Mouse (Mus musculus) midbrain, embryonic 12.5 days (tissue): ENCODE measurements around the gene Kctd14. TPM values are rescaled to one million over a fixed set of nuclear protein-coding genes. Genes with fewer than 3 reads are reported as not detected.
"Not testable (repeated sequence)": the region's sequence is repeated elsewhere in the genome, so short reads cannot be mapped to it uniquely, and the experiment has no call there.

Experiments used
- ATAC-seq: fragments of 200-750 bp; cut with Nextera tagmentation; 2 replicates; pipeline ENCODE4 v1.8.0; 2017; ENCODE audit warnings: low read depth, moderate TSS enrichment, moderate library complexity; ENCODE audit not compliant: low FRiP score
- H3K27ac ChIP-seq: fragments of 300-500 bp; sonication (generic); replicated peaks from 2 replicates; pipeline ENCODE4 v1.5.1; 2016; ENCODE audit warnings: mild to moderate bottlenecking
- H3K27me3 ChIP-seq: fragments of 300-500 bp; sonication (generic); 2 replicates; pipeline ENCODE4 v1.6.1; 2016; ENCODE audit warnings: mild to moderate bottlenecking
- H3K36me3 ChIP-seq: fragments of 300-500 bp; sonication (generic); 2 replicates; pipeline ENCODE4 v1.6.1; 2016
- H3K4me1 ChIP-seq: fragments of 300-500 bp; sonication (generic); 2 replicates; pipeline ENCODE4 v1.6.1; 2016
- H3K4me2 ChIP-seq: fragments of 300-500 bp; sonication (generic); replicated peaks from 2 replicates; pipeline ENCODE4 v1.6.1; 2016; ENCODE audit warnings: mild to moderate bottlenecking, moderate library complexity
- H3K4me3 ChIP-seq: fragments of 300-500 bp; sonication (generic); 2 replicates; pipeline ENCODE4 v1.5.1; 2016; ENCODE audit warnings: mild to moderate bottlenecking
- H3K9ac ChIP-seq: fragments of 300-500 bp; sonication (generic); replicated peaks from 2 replicates; pipeline ENCODE4 v1.6.1; 2016; ENCODE audit warnings: mild to moderate bottlenecking, moderate library complexity
- H3K9me3 ChIP-seq: fragments of 300-500 bp; sonication (generic); 2 replicates; pipeline ENCODE4 v1.6.1; 2016; ENCODE audit warnings: mild to moderate bottlenecking
- whole genome bisulfite sequencing: fragments of 180-500 bp; shearing (Covaris S2); methylation state at CpG from one replicate; pipeline ENCODE4 v1.1.7; 2016; 5-methylcytosine and 5-hydroxymethylcytosine counted together
- polyA plus RNA-seq: library from polyadenylated mRNA; unstranded; fragments of >200 nt; fragmentation: Nextera tagmentation; extraction: Ambion mirVana; gene quantifications from 2 replicates; pipeline ENCODE4 v1.2.1, GENCODE M21; 2016

The Kctd14 gene
- polyA plus RNA-seq, 1 experiment from 2014 or later: 1.4 TPM

GRCm38 (mm10) chr7:97420958-97421651, 30.0 kb upstream of the Kctd14 start:
- 85% methylated on average over 8 of the region's 8 CpGs for WGBS

GRCm38 (mm10) chr7:97423754-97424153, 27.4 kb upstream of the Kctd14 start:
- H3K4me2 ChIP-seq: no peak overlapping the region
- H3K9ac ChIP-seq: no peak overlapping the region
- no peaks in the 10 kb centered on the region for H3K27me3 ChIP-seq
- H3K27ac ChIP-seq: no peak overlapping the region
- H3K4me1 ChIP-seq: no peaks in the 10 kb centered on the region
- 61% methylated on average over 5 of the region's 5 CpGs for WGBS
- no peak overlapping the region for H3K4me3 ChIP-seq
- no peak for ATAC-seq
- H3K9me3 ChIP-seq: no peaks in the 10 kb centered on the region
- no peaks in the 10 kb centered on the region for H3K36me3 ChIP-seq

More at GRCm38 (mm10) chr7:97420958-97421651, 30.0 kb upstream of the Kctd14 start:
- no peak for ATAC-seq
- H3K4me1 ChIP-seq: no peaks in the 10 kb centered on the region
- no peaks in the 10 kb centered on the region for H3K9me3 ChIP-seq
- H3K27ac ChIP-seq: no peak overlapping the region
- H3K36me3 ChIP-seq: no peaks in the 10 kb centered on the region
- no peak overlapping the region for H3K9ac ChIP-seq
- H3K4me3 ChIP-seq: no peak overlapping the region
- H3K4me2 ChIP-seq: no peak overlapping the region
- no peaks in the 10 kb centered on the region for H3K27me3 ChIP-seq

GRCm38 (mm10) chr7:97424621-97425245, 26.4 kb upstream of the Kctd14 start:
- Histone ChIP-seq H3K4me3 (no peak overlapping the region), H3K27me3 (no peaks in the 10 kb centered on the region), H3K9ac (no peak overlapping the region), H3K27ac (no peak overlapping the region), H3K4me2 (no peak overlapping the region), H3K36me3 (no peaks in the 10 kb centered on the region), H3K9me3 (no peaks in the 10 kb centered on the region), H3K4me1 (peaks cover 8% of the 10 kb centered on the region)
- 9% methylated on average over 12 of the region's 12 CpGs for WGBS
- peak; percentile 76 for ATAC-seq

GRCm38 (mm10) chr7:97426566-97426965, 24.6 kb upstream of the Kctd14 start:
- Histone ChIP-seq H3K4me3 (no peak overlapping the region), H3K27me3 (no peaks in the 10 kb centered on the region), H3K9ac (no peak overlapping the region), H3K27ac (no peak overlapping the region), H3K9me3 (no peaks in the 10 kb centered on the region), H3K36me3 (no peaks in the 10 kb centered on the region), H3K4me2 (no peak overlapping the region), H3K4me1 (peaks cover 16% of the 10 kb centered on the region)
- ATAC-seq: no peak
- WGBS: 71% methylated on average over 6 of the region's 6 CpGs

GRCm38 (mm10) chr7:97427296-97427695, 23.8 kb upstream of the Kctd14 start:
- Histone ChIP-seq H3K4me3 (no peak overlapping the region), H3K9ac (no peak overlapping the region), H3K27me3 (no peaks in the 10 kb centered on the region), H3K4me2 (no peak overlapping the region), H3K27ac (no peak overlapping the region), H3K9me3 (no peaks in the 10 kb centered on the region), H3K4me1 (peaks cover 19% of the 10 kb centered on the region), H3K36me3 (no peaks in the 10 kb centered on the region)
- 87% methylated on average over 6 of the region's 6 CpGs for WGBS
- no peak for ATAC-seq

GRCm38 (mm10) chr7:97427778-97428420, 23.2 kb upstream of the Kctd14 start:
- Histone ChIP-seq H3K9ac (no peak overlapping the region), H3K27me3 (no peaks in the 10 kb centered on the region), H3K4me2 (no peak overlapping the region), H3K36me3 (no peaks in the 10 kb centered on the region), H3K27ac (no peak overlapping the region), H3K9me3 (no peaks in the 10 kb centered on the region), H3K4me3 (no peak overlapping the region), H3K4me1 (peaks cover 19% of the 10 kb centered on the region)
- WGBS: 93% methylated on average over 5 of the region's 5 CpGs
- no peak for ATAC-seq

GRCm38 (mm10) chr7:97429705-97430104, 21.4 kb upstream of the Kctd14 start:
- under 1% methylated on average over 5 of the region's 5 CpGs for WGBS
- H3K27ac ChIP-seq: peak overlapping the region; percentile 74

GRCm38 (mm10) chr7:97433517-97433916, 17.6 kb upstream of the Kctd14 start:
- H3K27me3 ChIP-seq, H3K4me2 ChIP-seq, H3K27ac ChIP-seq, H3K9me3 ChIP-seq, H3K9ac ChIP-seq, H3K4me3 ChIP-seq, H3K36me3 ChIP-seq, ATAC-seq: not testable (repeated sequence)
- H3K4me1 ChIP-seq: peaks cover 19% of the 10 kb centered on the region
- 87% methylated on average over 3 of the region's 3 CpGs for WGBS

More at GRCm38 (mm10) chr7:97429705-97430104, 21.4 kb upstream of the Kctd14 start:
- ATAC-seq: peak; percentile 88
- H3K9me3 ChIP-seq: no peaks in the 10 kb centered on the region
- H3K36me3 ChIP-seq: no peaks in the 10 kb centered on the region
- H3K9ac ChIP-seq: no peak overlapping the region
- H3K4me1 ChIP-seq: peaks cover 19% of the 10 kb centered on the region
- H3K4me2 ChIP-seq: peak overlapping the region; percentile 15; the same call in 1 of the 2 replicates
- H3K4me3 ChIP-seq: no peak overlapping the region
- H3K27me3 ChIP-seq: no peaks in the 10 kb centered on the region

- 87% methylated on average over 10 of the region's 10 CpGs for WGBS
- no peaks in the 10 kb centered on the region for H3K9me3 ChIP-seq
- ATAC-seq: no peak
These were observed 16.6 kb upstream of the Kctd14 start for GRCm38 (mm10) chr7:97434517-97434916.

GRCm38 (mm10) chr7:97438986-97439385, 12.1 kb upstream of the Kctd14 start:
- ATAC-seq: no peak
- Histone ChIP-seq H3K27me3 (no peaks in the 10 kb centered on the region), H3K4me3 (no peak overlapping the region), H3K27ac (no peak overlapping the region), H3K4me2 (no peak overlapping the region), H3K9ac (no peak overlapping the region), H3K9me3 (peaks cover 5% of the 10 kb centered on the region; the same call in 1 of the 2 replicates), H3K36me3 (no peaks in the 10 kb centered on the region), H3K4me1 (no peaks in the 10 kb centered on the region)

More at GRCm38 (mm10) chr7:97434517-97434916, 16.6 kb upstream of the Kctd14 start:
- H3K27ac ChIP-seq: no peak overlapping the region
- H3K27me3 ChIP-seq: no peaks in the 10 kb centered on the region
- H3K9ac ChIP-seq: no peak overlapping the region
- H3K4me1 ChIP-seq: peaks cover 14% of the 10 kb centered on the region
- no peak overlapping the region for H3K4me2 ChIP-seq
- H3K4me3 ChIP-seq: no peak overlapping the region
- H3K36me3 ChIP-seq: no peaks in the 10 kb centered on the region

- Histone ChIP-seq H3K9ac (no peak overlapping the region), H3K27me3 (no peaks in the 10 kb centered on the region), H3K4me2 (no peak overlapping the region), H3K9me3 (peaks cover 3% of the 10 kb centered on the region; the same call in 1 of the 2 replicates), H3K27ac (peak overlapping the region; percentile 74), H3K4me1 (0 out of 2 replicates have a peak, but pooled peaks cover 10% of the 10 kb centered on the region), H3K4me3 (no peak overlapping the region), H3K36me3 (no peaks in the 10 kb centered on the region)
- ATAC-seq: peak; percentile 90
- 35% methylated on average over 6 of the region's 6 CpGs for WGBS
These were observed 4.8 kb upstream of the Kctd14 start for GRCm38 (mm10) chr7:97446171-97446925.
